Comparison of ENCODE assay signal across 8 mouse cellular contexts in the genomic region with DNA sequence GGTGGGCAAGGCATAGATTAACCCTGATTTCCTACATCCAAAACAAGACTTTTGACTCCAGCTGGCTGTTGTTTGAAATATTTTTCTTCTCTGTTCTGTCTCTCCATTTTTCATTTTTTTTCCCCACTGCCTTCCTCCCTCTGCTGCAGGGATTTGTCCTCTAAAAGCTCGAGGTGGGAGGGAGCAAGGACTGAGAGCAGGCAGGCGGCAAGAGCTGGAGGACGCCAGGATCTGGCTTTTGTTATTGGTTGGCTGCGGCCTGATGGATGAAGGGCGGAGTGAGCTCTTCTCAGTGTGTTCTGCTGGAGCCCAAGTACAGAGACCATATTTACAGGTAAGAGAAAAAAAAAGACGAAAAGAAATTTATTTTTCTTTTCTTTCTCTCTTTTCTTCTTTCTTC. TPM values are rescaled to one million over a fixed set of nuclear protein-coding genes. Genes with fewer than 3 reads are reported as not detected.
DNase-seq lines count a peak whose midpoint lies in the region; ATAC-seq lines count a peak whose summit lies in the region.

A gene (plus strand): TSS at position 217 of the 400 bp plus-strand sequence.

- no peaks in the 10 kb centered on the region for H3K36me3 ChIP-seq in forebrain, embryonic 14.5 days (ENCODE audit: control insufficient read depth, insufficient read depth, low read length)
- H3K36me3 ChIP-seq in intestine, embryonic 15.5 days: no peaks in the 10 kb centered on the region
- H3K36me3 ChIP-seq in limb, embryonic 11.5 days (ENCODE audit: control insufficient read depth, insufficient read depth, low read length): no peaks in the 10 kb centered on the region; the same call in 1 of the 2 replicates
- H3K36me3 ChIP-seq in neural tube, embryonic 12.5 days: no peaks in the 10 kb centered on the region

- peak within 1 kb of the TSS; percentile 73 for H3K9ac ChIP-seq in forebrain, embryonic 14.5 days (ENCODE audit: low read length)
- H3K9ac ChIP-seq in intestine, embryonic 15.5 days: peak within 1 kb of the TSS; percentile 3; the same call in 1 of the 2 replicates
- H3K9ac ChIP-seq in limb, embryonic 11.5 days (ENCODE audit: low read length): peak within 1 kb of the TSS; percentile 69
- peak within 1 kb of the TSS; percentile 51 for H3K9ac ChIP-seq in neural tube, embryonic 12.5 days

- peak within 1 kb of the TSS; percentile 73 for H3K27ac ChIP-seq in forebrain, embryonic 14.5 days (ENCODE audit: low read depth, low read length)
- H3K27ac ChIP-seq in intestine, embryonic 15.5 days: no peak within 1 kb of the TSS
- H3K27ac ChIP-seq in limb, embryonic 11.5 days (replicated peaks; ENCODE audit: low read depth, low read length): 0 out of 2 replicates have a peak within 1 kb of the TSS, but pooled peaks have one; percentile 30
- H3K27ac ChIP-seq in neural tube, embryonic 12.5 days: no peak within 1 kb of the TSS

- no peaks in the 10 kb centered on the region for H3K27me3 ChIP-seq in forebrain, embryonic 14.5 days (replicated peaks; ENCODE audit: control insufficient read depth, insufficient read depth, low read length)
- no peaks in the 10 kb centered on the region for H3K27me3 ChIP-seq in intestine, embryonic 15.5 days (replicated peaks)
- H3K27me3 ChIP-seq in limb, embryonic 11.5 days (ENCODE audit: control insufficient read depth, insufficient read depth, low read length): no peaks in the 10 kb centered on the region
- no peaks in the 10 kb centered on the region for H3K27me3 ChIP-seq in neural tube, embryonic 12.5 days (replicated peaks)

- WGBS in forebrain, embryonic 14.5 days: under 1% methylated on average over 6 of the region's 6 CpGs
- WGBS in intestine, embryonic 15.5 days: 3% methylated on average over 6 of the region's 6 CpGs
- WGBS in limb, embryonic 11.5 days: under 1% methylated on average over 6 of the region's 6 CpGs
- WGBS in neural tube, embryonic 12.5 days: 0% methylated on average over 6 of the region's 6 CpGs

- peaks cover 4% of the 10 kb centered on the region; the same call in 1 of the 2 replicates for H3K4me1 ChIP-seq in forebrain, embryonic 14.5 days (ENCODE audit: control insufficient read depth, insufficient read depth, low read length)
- H3K4me1 ChIP-seq in intestine, embryonic 15.5 days (replicated peaks): no peaks in the 10 kb centered on the region
- H3K4me1 ChIP-seq in limb, embryonic 11.5 days (ENCODE audit: control insufficient read depth, insufficient read depth, low read length): peaks cover 3% of the 10 kb centered on the region; the same call in 1 of the 2 replicates
- H3K4me1 ChIP-seq in neural tube, embryonic 12.5 days: peaks cover 14% of the 10 kb centered on the region; the same call in 1 of the 2 replicates

- no peaks in the 10 kb centered on the region for H3K9me3 ChIP-seq in forebrain, embryonic 14.5 days (replicated peaks; ENCODE audit: control insufficient read depth, low read length)
- no peaks in the 10 kb centered on the region for H3K9me3 ChIP-seq in intestine, embryonic 15.5 days
- H3K9me3 ChIP-seq in limb, embryonic 11.5 days (ENCODE audit: control insufficient read depth, low read length): no peaks in the 10 kb centered on the region
- H3K9me3 ChIP-seq in neural tube, embryonic 12.5 days: no peaks in the 10 kb centered on the region

- peak within 1 kb of the TSS; percentile 62 for H3K4me2 ChIP-seq in forebrain, embryonic 14.5 days (ENCODE audit: low read length)
- peak within 1 kb of the TSS; percentile 58 for H3K4me2 ChIP-seq in intestine, embryonic 15.5 days (replicated peaks)
- H3K4me2 ChIP-seq in limb, embryonic 11.5 days (ENCODE audit: low read depth, severe bottlenecking): peak within 1 kb of the TSS; percentile 52
- peak within 1 kb of the TSS; percentile 65 for H3K4me2 ChIP-seq in neural tube, embryonic 12.5 days (replicated peaks)

- DNase-seq in Muller cell, postnatal 12 days (ENCODE audit: inconsistent ontology term): peak; percentile 73
- DNase-seq in brain, embryonic 18.5 days (ENCODE audit: low read depth, low spot score): peak; percentile 77
- peak; percentile 91 for DNase-seq in forebrain, embryonic 14.5 days (ENCODE audit: low spot score)
- DNase-seq in limb, embryonic 11.5 days (ENCODE audit: low spot score): peak; percentile 82
- no peak for DNase-seq in urinary bladder, postnatal 25 days (ENCODE audit: low spot score)

- H3K4me3 ChIP-seq in forebrain, embryonic 14.5 days (ENCODE audit: low read depth, low read length): peak within 1 kb of the TSS; percentile 51
- H3K4me3 ChIP-seq in intestine, embryonic 15.5 days (replicated peaks): peak within 1 kb of the TSS; percentile 37
- peak within 1 kb of the TSS; percentile 48 for H3K4me3 ChIP-seq in limb, embryonic 11.5 days (ENCODE audit: low read depth, low read length)
- peak within 1 kb of the TSS; percentile 46 for H3K4me3 ChIP-seq in neural tube, embryonic 12.5 days

- ATAC-seq in forebrain, embryonic 14.5 days: peak; percentile 86
- peak; percentile 90 for ATAC-seq in intestine, embryonic 15.5 days
- ATAC-seq in limb, embryonic 11.5 days (ENCODE audit: insufficient number of reproducible peaks, low FRiP score, low TSS enrichment, low read depth): peak; percentile 82; the same call in 1 of the 2 replicates
- ATAC-seq in neural tube, embryonic 12.5 days (ENCODE audit: low FRiP score, low read depth): peak; percentile 83
- no peak for ATAC-seq in CD4-positive, CD25-positive, alpha-beta regulatory T cell, adult 4 months

RNA-seq across cellular contexts. Expression of the gene that starts here (rescaled TPM):
- 33.0 and 65.4 TPM in 2 replicates for polyA plus RNA-seq in forebrain, embryonic 14.5 days (2014; fragmentation: Nextera tagmentation; extraction: Ambion mirVana)
- 2.7 and 3.0 TPM in 2 replicates for polyA plus RNA-seq in intestine, embryonic 15.5 days (2015; fragmentation: Nextera tagmentation; extraction: Ambion mirVana)
- 8.4 and 10.8 TPM in 2 replicates for polyA plus RNA-seq in limb, embryonic 11.5 days (2014; fragmentation: Nextera tagmentation; extraction: Ambion mirVana)
- polyA plus RNA-seq in neural tube, embryonic 12.5 days (2016; fragmentation: Nextera tagmentation; extraction: Ambion mirVana): 29.6 and 32.2 TPM in 2 replicates
- polyA plus RNA-seq in CD4-positive, CD25-positive, alpha-beta regulatory T cell, adult 4 months (2017; shearing (Covaris generic)): not detected

Comparison
In these comparisons a context has a peak if more than half of its experiments do, and no peak if none do; other contexts are left out.
1. H3K27ac ChIP-seq: peak in forebrain, embryonic 14.5 days (single experiment) and limb, embryonic 11.5 days (single experiment); none in intestine, embryonic 15.5 days (single experiment) and neural tube, embryonic 12.5 days (single experiment).
2. H3K9ac ChIP-seq: peak in every context shown above with its lines; median percentile 73 in forebrain, embryonic 14.5 days; 69 in limb, embryonic 11.5 days; 51 in neural tube, embryonic 12.5 days; 3 in intestine, embryonic 15.5 days.
3. Peak in every context shown above with its lines, with median percentiles within 50 percentile points of each other: H3K4me2 ChIP-seq and H3K4me3 ChIP-seq.